Mouse (Mus musculus): ENCODE results near the gene Zfp341. TPM values are rescaled to one million over a fixed set of nuclear protein-coding genes. Genes with fewer than 3 reads are reported as not detected.

Gene Zfp341
- total and polyA plus RNA-seq, 2 experiments from 2014 or later, result 0.40 to 4.4 TPM

- 72% methylated on average over 3 of the region's 3 CpGs for WGBS
Observed at GRCm38 (mm10) chr2:154601324-154601723, 11.8 kb upstream of the Zfp341 start.

GRCm38 (mm10) chr2:154603007-154603637 lies 10.0 kb upstream of the Zfp341 start:
- no peaks in the 10 kb centered on the region for H3K9me3 ChIP-seq (replicated peaks; ENCODE audit: control insufficient read depth, low read length)
- peak overlapping the region; percentile 87 for H3K27ac ChIP-seq (ENCODE audit: low read depth)
- peak overlapping the region; percentile 76 for H3K4me2 ChIP-seq (ENCODE audit: low read depth, low read length)
- ATAC-seq (ENCODE audit: insufficient read depth, low read depth) (no peak; the same call in 1 of the 2 replicates), DNase-seq (ENCODE audit: low spot score) (no peak)
- no peaks in the 10 kb centered on the region for H3K36me3 ChIP-seq (replicated peaks; ENCODE audit: control insufficient read depth, insufficient read depth, low read length)
- no peaks in the 10 kb centered on the region for H3K27me3 ChIP-seq (ENCODE audit: control insufficient read depth, insufficient read depth, low read length)
- TF ChIP-seq EP300 (IDR thresholded peaks at IDR 0.05; ENCODE audit: low read depth), result no peak
- TF ChIP-seq CTCF (IDR thresholded peaks at IDR 0.05; ENCODE audit: low read depth), result no peak
- peaks cover 8% of the 10 kb centered on the region for H3K4me1 ChIP-seq (ENCODE audit: control insufficient read depth, insufficient read depth)
- H3K4me3 ChIP-seq (ENCODE audit: low read depth, low read length), result peak overlapping the region; percentile 79
- 11% methylated on average over 22 of the region's 22 CpGs for WGBS
- peak overlapping the region; percentile 80 for H3K9ac ChIP-seq (replicated peaks; ENCODE audit: low read depth, low read length)

More at GRCm38 (mm10) chr2:154601324-154601723, 11.8 kb upstream of the Zfp341 start:
- no peaks in the 10 kb centered on the region for H3K9me3 ChIP-seq (replicated peaks; ENCODE audit: control insufficient read depth, low read length)
- no peak overlapping the region for H3K4me3 ChIP-seq (ENCODE audit: low read depth, low read length)
- no peak overlapping the region for H3K9ac ChIP-seq (replicated peaks; ENCODE audit: low read depth, low read length)
- no peak for ATAC-seq (ENCODE audit: insufficient read depth, low read depth)
- no peak overlapping the region for H3K4me2 ChIP-seq (ENCODE audit: low read depth, low read length)
- TF ChIP-seq CTCF (IDR thresholded peaks at IDR 0.05; ENCODE audit: low read depth), result no peak
- TF ChIP-seq EP300 (IDR thresholded peaks at IDR 0.05; ENCODE audit: low read depth), result no peak
- DNase-seq (ENCODE audit: low spot score), result no peak
- no peaks in the 10 kb centered on the region for H3K36me3 ChIP-seq (replicated peaks; ENCODE audit: control insufficient read depth, insufficient read depth, low read length)
- H3K4me1 ChIP-seq (ENCODE audit: control insufficient read depth, insufficient read depth), result peaks cover 8% of the 10 kb centered on the region
- no peak overlapping the region for H3K27ac ChIP-seq (ENCODE audit: low read depth)
- no peaks in the 10 kb centered on the region for H3K27me3 ChIP-seq (ENCODE audit: control insufficient read depth, insufficient read depth, low read length)

GRCm38 (mm10) chr2:154603638-154604153 lies 9.4 kb upstream of the Zfp341 start, which contains the start of gene Pxmp4:
Pxmp4 (minus strand) TSS chr2:154603708.
- Histone ChIP-seq H3K36me3 (replicated peaks; ENCODE audit: control insufficient read depth, insufficient read depth, low read length) (no peaks in the 10 kb centered on the region), H3K27me3 (ENCODE audit: control insufficient read depth, insufficient read depth, low read length) (no peaks in the 10 kb centered on the region), H3K4me3 (ENCODE audit: low read depth, low read length) (peak within 1 kb of the TSS; percentile 79), H3K9me3 (replicated peaks; ENCODE audit: control insufficient read depth, low read length) (no peaks in the 10 kb centered on the region), H3K4me2 (ENCODE audit: low read depth, low read length) (peak within 1 kb of the TSS; percentile 76), H3K27ac (ENCODE audit: low read depth) (peak within 1 kb of the TSS; percentile 87), H3K4me1 (ENCODE audit: control insufficient read depth, insufficient read depth) (peaks cover 8% of the 10 kb centered on the region), H3K9ac (replicated peaks; ENCODE audit: low read depth, low read length) (peak within 1 kb of the TSS; percentile 80)
- ATAC-seq (ENCODE audit: insufficient read depth, low read depth) (peak; percentile 100), DNase-seq (ENCODE audit: low spot score) (peak; percentile 98)
- under 1% methylated on average over 13 of the region's 13 CpGs for WGBS
- TF ChIP-seq CTCF (IDR thresholded peaks at IDR 0.05; ENCODE audit: low read depth), result no peak
- no peak for TF ChIP-seq EP300 (IDR thresholded peaks at IDR 0.05; ENCODE audit: low read depth)

GRCm38 (mm10) chr2:154604156-154604555 lies 8.9 kb upstream of the Zfp341 start:
- H3K36me3 ChIP-seq (replicated peaks; ENCODE audit: control insufficient read depth, insufficient read depth, low read length), result no peaks in the 10 kb centered on the region
- no peak for DNase-seq (ENCODE audit: low spot score)
- no peak overlapping the region; the same call in 1 of the 2 replicates for H3K9ac ChIP-seq (replicated peaks; ENCODE audit: low read depth, low read length)
- peaks cover 8% of the 10 kb centered on the region for H3K4me1 ChIP-seq (ENCODE audit: control insufficient read depth, insufficient read depth)
- no peak for ATAC-seq (ENCODE audit: insufficient read depth, low read depth)
- H3K27ac ChIP-seq (ENCODE audit: low read depth), result peak overlapping the region; percentile 60; the same call in 1 of the 2 replicates
- H3K9me3 ChIP-seq (replicated peaks; ENCODE audit: control insufficient read depth, low read length), result no peaks in the 10 kb centered on the region
- no peaks in the 10 kb centered on the region for H3K27me3 ChIP-seq (ENCODE audit: control insufficient read depth, insufficient read depth, low read length)
- H3K4me3 ChIP-seq (ENCODE audit: low read depth, low read length), result peak overlapping the region; percentile 79
- TF ChIP-seq CTCF (IDR thresholded peaks at IDR 0.05; ENCODE audit: low read depth) (no peak), EP300 (IDR thresholded peaks at IDR 0.05; ENCODE audit: low read depth) (no peak)
- WGBS, result 30% methylated on average over 7 of the region's 7 CpGs
- peak overlapping the region; percentile 76 for H3K4me2 ChIP-seq (ENCODE audit: low read depth, low read length)

- no peaks in the 10 kb centered on the region for H3K9me3 ChIP-seq (replicated peaks; ENCODE audit: control insufficient read depth, low read length)
- TF ChIP-seq CTCF (IDR thresholded peaks at IDR 0.05; ENCODE audit: low read depth) (no peak), EP300 (IDR thresholded peaks at IDR 0.05; ENCODE audit: low read depth) (no peak)
- 91% methylated on average over 1 of the region's 1 CpGs for WGBS
Observed at GRCm38 (mm10) chr2:154606965-154607364, 6.1 kb upstream of the Zfp341 start.

More at GRCm38 (mm10) chr2:154606965-154607364, 6.1 kb upstream of the Zfp341 start:
- no peak overlapping the region for H3K27ac ChIP-seq (ENCODE audit: low read depth)
- H3K36me3 ChIP-seq (replicated peaks; ENCODE audit: control insufficient read depth, insufficient read depth, low read length), result no peaks in the 10 kb centered on the region
- peaks cover 8% of the 10 kb centered on the region for H3K4me1 ChIP-seq (ENCODE audit: control insufficient read depth, insufficient read depth)
- no peak overlapping the region for H3K4me3 ChIP-seq (ENCODE audit: low read depth, low read length)
- H3K4me2 ChIP-seq (ENCODE audit: low read depth, low read length), result no peak overlapping the region
- H3K27me3 ChIP-seq (ENCODE audit: control insufficient read depth, insufficient read depth, low read length), result no peaks in the 10 kb centered on the region
- H3K9ac ChIP-seq (replicated peaks; ENCODE audit: low read depth, low read length), result no peak overlapping the region
- no peak for DNase-seq (ENCODE audit: low spot score)
- no peak for ATAC-seq (ENCODE audit: insufficient read depth, low read depth)
